Mouse (Mus musculus) ES-E14 (cell line): ENCODE data around the gene Pusl1.

Experiments
- CHD2 ChIP-seq: IDR thresholded peaks from 2 replicates; pipeline ENCODE4 v1.6.1; 2014; ENCODE audit warnings: mild to moderate bottlenecking, low read depth, low read length, inconsistent platforms
- MAFK ChIP-seq: IDR thresholded peaks from 2 replicates; pipeline ENCODE4 v1.6.1; 2014; ENCODE audit warnings: mild to moderate bottlenecking, low read depth, low read length, inconsistent platforms; ENCODE audit not compliant: insufficient read depth
- ZNF384 ChIP-seq: IDR thresholded peaks from 2 replicates; pipeline ENCODE4 v1.6.1; 2012; ENCODE audit warnings: low read depth, low read length, inconsistent platforms

- TF ChIP-seq MAFK (no peak), ZNF384 (no peak), CHD2 (no peak)
Measured at GRCm38 (mm10) chr4:155851368-155851767, 40.2 kb downstream of the Pusl1 start.
